Mouse (Mus musculus): Measurements from ENCODE around the gene Slitrk4. TPM values are rescaled to one million over a fixed set of nuclear protein-coding genes. Genes with fewer than 3 reads are reported as not detected.

The Slitrk4 gene
- 6.7 and 9.5 TPM in 2 replicates for polyA plus RNA-seq (2014; fragmentation: Nextera tagmentation; extraction: Ambion mirVana)

DNA sequence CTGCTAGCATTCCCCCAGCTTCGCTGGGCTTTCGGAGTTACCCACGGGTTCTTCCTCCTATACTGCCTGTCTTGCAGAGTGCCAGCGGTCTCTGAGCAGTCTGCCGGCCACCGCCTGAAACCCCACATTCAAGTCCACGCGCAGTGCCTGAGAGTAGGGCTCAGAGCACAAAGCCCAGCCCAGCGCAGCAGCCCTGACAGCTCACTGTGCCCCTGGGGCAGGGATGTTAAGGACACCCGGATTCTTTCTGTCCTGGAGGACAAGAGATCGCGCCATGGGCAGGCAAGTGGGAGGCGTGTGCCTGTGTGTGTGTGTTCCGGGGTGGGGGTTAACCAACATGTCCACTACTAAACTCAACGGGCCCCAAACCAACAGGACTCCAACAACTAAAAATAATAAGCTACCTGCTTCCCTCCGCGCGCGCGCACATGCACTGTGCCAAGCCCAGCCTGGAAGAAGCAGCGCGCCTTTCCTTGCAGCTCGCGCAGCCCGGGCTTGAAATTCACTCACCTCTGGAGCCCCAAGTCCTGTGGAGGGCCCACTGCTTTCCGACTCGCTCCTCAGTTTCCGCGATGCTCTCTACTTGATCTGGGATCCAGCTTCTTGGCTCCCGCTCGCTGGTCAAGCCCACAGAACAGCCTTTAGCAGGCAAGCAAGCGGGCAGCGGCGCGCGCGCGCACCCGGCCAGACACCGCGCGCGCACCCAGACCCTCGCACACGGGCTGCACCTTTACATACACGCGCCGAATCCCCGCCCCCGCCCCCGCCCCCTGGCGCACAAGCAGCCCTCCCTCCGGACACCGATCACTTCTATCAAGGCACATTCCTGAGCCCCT is at the start of gene Slitrk4:
Gene Slitrk4, minus strand, starts transcription at position 707 of the 836 bp plus-strand sequence.
- peak within 1 kb of the TSS; percentile 55; the same call in 1 of the 2 replicates for H3K27ac ChIP-seq (ENCODE audit: low read depth, low read length)
- peak within 1 kb of the TSS; percentile 62 for H3K9ac ChIP-seq (ENCODE audit: low read length)
- no peaks in the 10 kb centered on the region for H3K4me1 ChIP-seq (ENCODE audit: control insufficient read depth, insufficient read depth, low read length)
- 25% methylated on average over 53 of the region's 54 CpGs for WGBS
- peak within 1 kb of the TSS; percentile 58 for H3K4me2 ChIP-seq (ENCODE audit: low read length)
- no peaks in the 10 kb centered on the region for H3K27me3 ChIP-seq (replicated peaks; ENCODE audit: control insufficient read depth, insufficient read depth, low read length)
- DNase-seq (ENCODE audit: low spot score) = peak; percentile 50
- H3K9me3 ChIP-seq (replicated peaks; ENCODE audit: control insufficient read depth, low read length) = no peaks in the 10 kb centered on the region
- peak; percentile 74 for ATAC-seq
- H3K36me3 ChIP-seq (ENCODE audit: control insufficient read depth, insufficient read depth, low read length) = no peaks in the 10 kb centered on the region
- peak within 1 kb of the TSS; percentile 46 for H3K4me3 ChIP-seq (ENCODE audit: low read depth, low read length)

DNA sequence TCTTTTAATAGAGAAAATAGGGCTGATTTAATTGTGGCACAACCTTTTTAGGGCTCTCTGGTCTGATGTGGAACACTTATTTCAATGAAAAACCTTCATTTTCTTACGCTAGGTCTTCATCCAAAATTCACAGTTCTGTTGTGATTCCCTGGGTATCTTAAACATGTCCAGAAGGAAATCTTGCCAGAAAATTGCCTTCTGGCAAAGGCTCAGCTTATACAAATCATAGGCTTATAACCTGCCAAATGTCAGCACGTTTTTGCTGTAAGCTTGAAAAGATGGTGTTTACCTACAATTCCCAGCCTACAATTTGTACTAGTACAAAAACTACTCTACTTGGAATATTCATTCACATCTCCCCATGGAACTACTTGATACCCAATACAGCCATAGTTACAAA is 42.7 kb upstream of the Slitrk4 start:
- no peaks in the 10 kb centered on the region for H3K36me3 ChIP-seq (ENCODE audit: control insufficient read depth, insufficient read depth, low read length)
- H3K4me3 ChIP-seq (ENCODE audit: low read depth, low read length) = no peak overlapping the region
- no peaks in the 10 kb centered on the region for H3K9me3 ChIP-seq (replicated peaks; ENCODE audit: control insufficient read depth, low read length)
- H3K27me3 ChIP-seq (replicated peaks; ENCODE audit: control insufficient read depth, insufficient read depth, low read length) = no peaks in the 10 kb centered on the region
- no peak for ATAC-seq
- H3K4me1 ChIP-seq (ENCODE audit: control insufficient read depth, insufficient read depth, low read length) = no peaks in the 10 kb centered on the region
- WGBS = 82% methylated on average over 2 of the region's 2 CpGs
- peak; percentile 14 for DNase-seq (ENCODE audit: low spot score)
- H3K9ac ChIP-seq (ENCODE audit: low read length) = no peak overlapping the region
- no peak overlapping the region for H3K27ac ChIP-seq (ENCODE audit: low read depth, low read length)
- H3K4me2 ChIP-seq (ENCODE audit: low read length) = no peak overlapping the region

DNA sequence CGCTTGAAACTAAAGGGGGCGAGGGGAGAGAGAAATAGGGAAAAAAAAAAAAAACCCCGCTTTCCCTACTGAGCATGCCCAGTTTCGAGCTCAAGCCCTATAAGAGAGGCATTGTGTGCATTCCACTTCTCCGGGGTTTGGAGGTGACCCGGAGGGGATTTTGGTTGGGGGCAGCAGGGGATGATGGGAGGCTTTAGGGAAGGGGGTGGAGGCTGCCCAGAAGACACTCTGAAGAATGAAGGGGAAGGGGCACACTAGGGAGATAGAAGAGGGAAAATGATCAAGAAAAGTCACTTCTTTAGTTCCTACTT is 1.1 kb upstream of the Slitrk4 start:
- Histone ChIP-seq H3K27ac (ENCODE audit: low read depth, low read length) (no peak overlapping the region), H3K27me3 (replicated peaks; ENCODE audit: control insufficient read depth, insufficient read depth, low read length) (no peaks in the 10 kb centered on the region), H3K4me3 (ENCODE audit: low read depth, low read length) (peak overlapping the region; percentile 46; the same call in 1 of the 2 replicates), H3K4me2 (ENCODE audit: low read length) (peak overlapping the region; percentile 58), H3K36me3 (ENCODE audit: control insufficient read depth, insufficient read depth, low read length) (no peaks in the 10 kb centered on the region), H3K9me3 (replicated peaks; ENCODE audit: control insufficient read depth, low read length) (no peaks in the 10 kb centered on the region), H3K4me1 (ENCODE audit: control insufficient read depth, insufficient read depth, low read length) (no peaks in the 10 kb centered on the region), H3K9ac (ENCODE audit: low read length) (no peak overlapping the region)
- ATAC-seq = peak; percentile 22; the same call in 1 of the 2 replicates
- WGBS = 20% methylated on average over 6 of the region's 6 CpGs
- DNase-seq (ENCODE audit: low spot score) = peak; percentile 44

DNA sequence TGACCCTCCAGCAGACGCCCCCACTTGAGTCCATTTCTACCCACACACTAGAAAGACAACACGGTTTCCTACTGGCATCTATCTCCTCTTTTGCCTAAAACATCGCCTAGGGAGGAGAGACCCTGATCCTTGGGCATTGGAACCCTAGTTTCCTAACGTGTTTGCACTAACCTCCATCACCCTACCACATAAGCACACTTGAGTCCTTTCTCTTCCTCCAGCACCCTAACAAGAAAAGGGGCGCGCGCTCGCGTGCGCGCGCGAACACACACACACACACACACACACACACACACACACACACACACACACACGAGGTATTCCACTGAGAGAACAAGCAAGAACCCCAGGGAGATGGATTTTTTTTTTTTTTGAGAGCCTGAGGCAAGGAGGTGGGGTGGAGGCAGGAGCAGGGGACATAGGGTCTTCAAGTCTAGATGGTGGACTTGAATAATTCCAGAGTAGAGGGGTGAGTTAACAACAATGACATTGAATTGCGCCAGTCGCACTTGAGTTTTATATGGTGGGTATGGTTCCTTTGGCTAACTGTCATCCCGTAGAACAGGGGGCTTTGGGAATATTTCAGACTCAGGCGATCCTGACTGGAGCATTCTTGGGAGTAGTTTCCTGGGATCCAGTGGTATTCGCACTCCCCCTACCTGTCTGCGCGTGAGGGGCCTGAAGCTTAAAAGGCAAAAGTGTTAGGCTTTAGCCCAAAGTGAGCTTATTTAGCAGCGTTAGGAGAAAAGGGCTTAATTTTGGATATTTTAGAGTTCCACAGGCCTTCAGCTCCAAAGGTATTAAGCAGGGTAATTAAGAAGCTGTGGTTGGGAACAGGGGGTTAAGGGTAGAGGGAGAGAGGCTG is 562 bp upstream of the Slitrk4 start:
- Histone ChIP-seq H3K9me3 (replicated peaks; ENCODE audit: control insufficient read depth, low read length) (no peaks in the 10 kb centered on the region), H3K4me2 (ENCODE audit: low read length) (peak overlapping the region; percentile 58), H3K4me1 (ENCODE audit: control insufficient read depth, insufficient read depth, low read length) (no peaks in the 10 kb centered on the region), H3K36me3 (ENCODE audit: control insufficient read depth, insufficient read depth, low read length) (no peaks in the 10 kb centered on the region), H3K4me3 (ENCODE audit: low read depth, low read length) (peak overlapping the region; percentile 46), H3K27me3 (replicated peaks; ENCODE audit: control insufficient read depth, insufficient read depth, low read length) (no peaks in the 10 kb centered on the region), H3K27ac (ENCODE audit: low read depth, low read length) (0 out of 2 replicates have a peak overlapping the region, but pooled peaks have one; percentile 55), H3K9ac (ENCODE audit: low read length) (peak overlapping the region; percentile 62)
- 24% methylated on average over 22 of the region's 22 CpGs for WGBS
- peak; percentile 29 for DNase-seq (ENCODE audit: low spot score)
- ATAC-seq = peak; percentile 15

DNA sequence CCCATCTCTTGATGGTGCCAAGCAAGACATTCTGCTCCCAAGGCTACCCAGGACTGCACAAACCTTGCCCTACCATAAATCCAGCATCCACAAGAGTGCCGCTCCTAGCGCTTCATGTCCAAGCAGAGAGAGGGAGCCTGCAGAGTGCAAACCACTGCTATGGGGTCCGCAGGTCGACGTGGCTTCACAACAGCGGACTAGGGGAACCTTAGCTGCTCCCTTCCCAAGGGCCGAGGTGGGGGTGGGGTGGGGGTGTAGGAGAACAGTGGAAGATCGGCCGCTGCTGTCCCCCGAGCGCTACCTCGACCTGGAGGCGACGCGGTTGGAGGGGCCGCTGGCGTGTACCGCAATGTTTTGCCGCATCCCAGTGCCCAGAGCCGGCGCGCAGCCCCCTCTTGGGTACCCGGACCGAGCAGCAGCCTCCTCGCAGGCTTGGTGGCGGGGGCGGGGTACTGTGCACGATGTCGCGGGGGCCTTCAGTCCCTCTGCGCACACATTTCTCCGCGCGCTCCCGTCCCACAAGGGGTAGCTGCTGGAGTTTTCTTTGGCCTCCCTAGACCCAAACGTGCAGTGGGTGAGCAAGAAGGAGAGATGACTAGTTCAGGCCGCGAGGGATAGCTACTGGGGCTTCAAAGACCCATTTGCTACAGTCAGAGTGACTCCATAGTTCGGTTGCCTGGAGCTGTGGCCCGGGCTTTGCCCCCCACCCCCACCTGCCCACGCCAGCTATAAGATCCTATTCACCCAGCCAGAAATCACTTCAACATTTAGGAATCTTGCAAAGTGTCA is 1.1 kb downstream of the Slitrk4 start:
- H3K27ac ChIP-seq (ENCODE audit: low read depth, low read length) = 0 out of 2 replicates have a peak overlapping the region, but pooled peaks have one; percentile 55
- peak overlapping the region; percentile 58 for H3K4me2 ChIP-seq (ENCODE audit: low read length)
- peak; percentile 67 for ATAC-seq
- peak overlapping the region; percentile 46 for H3K4me3 ChIP-seq (ENCODE audit: low read depth, low read length)
- H3K9ac ChIP-seq (ENCODE audit: low read length) = peak overlapping the region; percentile 62
- H3K9me3 ChIP-seq (replicated peaks; ENCODE audit: control insufficient read depth, low read length) = no peaks in the 10 kb centered on the region
- WGBS = 19% methylated on average over 41 of the region's 41 CpGs
- no peaks in the 10 kb centered on the region for H3K27me3 ChIP-seq (replicated peaks; ENCODE audit: control insufficient read depth, insufficient read depth, low read length)
- no peaks in the 10 kb centered on the region for H3K4me1 ChIP-seq (ENCODE audit: control insufficient read depth, insufficient read depth, low read length)
- DNase-seq (ENCODE audit: low spot score) = peak; percentile 26
- H3K36me3 ChIP-seq (ENCODE audit: control insufficient read depth, insufficient read depth, low read length) = no peaks in the 10 kb centered on the region

DNA sequence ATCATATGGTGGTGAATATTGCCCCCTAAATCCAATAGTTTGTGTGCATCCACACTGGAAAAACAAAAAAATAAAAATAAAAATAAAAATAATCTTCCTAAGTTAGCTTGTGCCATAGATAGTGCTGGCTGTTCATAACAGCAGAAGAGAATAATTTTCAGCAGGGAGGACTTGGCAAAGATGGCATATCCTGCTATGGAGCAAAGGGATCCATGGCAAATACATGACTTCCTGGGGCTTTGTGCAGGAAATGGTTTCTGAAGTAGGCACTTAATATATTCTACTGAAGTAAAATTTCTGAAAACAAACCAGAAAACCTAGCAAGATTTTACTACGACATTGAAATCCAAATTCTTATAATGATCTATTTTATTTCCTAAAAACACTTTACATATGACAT is 13.3 kb downstream of the Slitrk4 start:
- 79% methylated on average over 1 of the region's 1 CpGs for WGBS
- no peaks in the 10 kb centered on the region for H3K9me3 ChIP-seq (replicated peaks; ENCODE audit: control insufficient read depth, low read length)
- H3K4me2 ChIP-seq (ENCODE audit: low read length) = no peak overlapping the region
- no peaks in the 10 kb centered on the region for H3K27me3 ChIP-seq (replicated peaks; ENCODE audit: control insufficient read depth, insufficient read depth, low read length)
- no peaks in the 10 kb centered on the region for H3K4me1 ChIP-seq (ENCODE audit: control insufficient read depth, insufficient read depth, low read length)
- no peak for ATAC-seq
- no peak overlapping the region for H3K9ac ChIP-seq (ENCODE audit: low read length)
- H3K36me3 ChIP-seq (ENCODE audit: control insufficient read depth, insufficient read depth, low read length) = no peaks in the 10 kb centered on the region
- H3K4me3 ChIP-seq (ENCODE audit: low read depth, low read length) = no peak overlapping the region
- DNase-seq (ENCODE audit: low spot score) = no peak
- H3K27ac ChIP-seq (ENCODE audit: low read depth, low read length) = no peak overlapping the region

Other genes starting within 250 kb of the Slitrk4 start
- not detected in 2 replicates for gene Gm6760, start 124.8 kb downstream of the Slitrk4 start, polyA plus RNA-seq (2014; fragmentation: Nextera tagmentation; extraction: Ambion mirVana)
- gene 3830417A13Rik, start 103.4 kb downstream of the Slitrk4 start, polyA plus RNA-seq (2014; fragmentation: Nextera tagmentation; extraction: Ambion mirVana) = not detected in 2 replicates

Measured in forebrain, embryonic 14.5 days (tissue).